Mouse (Mus musculus) cerebellum, postnatal 36 days (tissue): ENCODE measurements at regions not wholly inside any gene's neighbourhood (a gene's known extent, or its start where the extent isn't known, plus 50 kb on each side); places are given as distances from the start of the nearest gene placed in this dataset.
A peak's percentile ranks its signal among the peaks of the same experiment; 100 is the strongest.

ENCODE experiments used
- DNase-seq, 2 experiments: peaks; one replicate each; pipeline ENCODE4 v3.0.0; 2021 to 2022; ENCODE audit warnings: mixed read lengths in 2 of 2

GRCm38 (mm10) chr17:53778411-53778810, 67.7 kb downstream of the Sult1c2 start:
- peak in 1 of 2 experiments; percentile 14 for DNase-seq

DNA sequence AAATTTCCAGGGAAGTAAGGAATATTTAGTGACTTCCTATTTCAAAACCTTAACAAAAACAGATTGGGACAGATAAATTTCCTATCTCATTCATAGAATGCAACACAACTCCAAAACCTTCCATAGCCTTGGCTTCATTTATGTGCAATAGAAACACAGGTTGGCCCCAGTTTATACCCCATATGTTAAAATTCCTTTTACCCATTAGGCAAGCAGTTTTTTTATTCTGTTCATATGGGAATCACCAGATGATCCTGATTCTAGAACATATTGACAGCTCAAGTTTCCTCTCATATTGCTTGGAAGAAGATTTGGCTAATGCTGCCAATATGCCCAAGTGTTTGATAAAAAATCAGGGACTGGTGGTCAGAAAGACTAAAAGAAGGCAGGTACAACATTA, 71.8 kb upstream of the Sgo1 start:
- no peak for DNase-seq

DNA sequence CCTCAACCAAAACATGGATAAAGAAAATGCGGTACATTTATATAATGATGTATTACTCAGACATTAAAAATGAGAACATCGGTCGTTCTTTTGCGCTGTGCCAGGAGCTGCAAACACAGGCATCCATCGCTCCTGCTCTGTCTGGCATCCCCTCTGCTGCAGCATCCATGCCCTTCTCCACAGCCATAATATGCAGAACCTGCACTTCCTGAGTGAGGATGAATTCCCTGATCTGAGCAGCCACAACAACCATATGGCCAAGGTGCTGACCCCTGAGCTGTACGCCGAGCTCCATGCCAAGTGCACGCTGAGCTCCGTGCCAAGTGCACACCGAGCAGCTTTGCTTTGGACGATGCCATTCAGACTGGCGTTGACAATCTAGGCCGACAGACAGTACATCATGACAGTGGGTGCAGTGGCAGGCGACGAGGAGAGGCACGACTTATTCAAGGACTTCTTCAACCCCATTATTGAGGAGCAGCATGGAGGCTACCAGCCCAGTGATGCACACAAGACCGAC, 56.9 kb upstream of the Sgo1 start:
- DNase-seq, result peak; percentile 78 to 81
